Mouse (Mus musculus) liver, embryonic 14.5 days (tissue): Measurements from ENCODE around the gene Tgfbr3. TPM values are rescaled to one million over a fixed set of nuclear protein-coding genes. Genes with fewer than 3 reads are reported as not detected.

Experiments used
- ATAC-seq: fragments of 200-750 bp; cut with Nextera tagmentation; 2 replicates; pipeline ENCODE4 v1.8.0; 2017; ENCODE audit warnings: moderate number of reproducible peaks, mild to moderate bottlenecking, moderate library complexity; ENCODE audit not compliant: insufficient read depth
- DNase-seq, 3 experiments: peaks; one replicate each; pipeline ENCODE4 v3.0.0-alpha.2; 2012 to 2013; ENCODE audit warnings: low read depth in 3 of 3, low spot score in 3 of 3
- H3K27ac ChIP-seq: fragments of 300-500 bp; sonication (generic); 2 replicates; pipeline ENCODE4 v1.5.1; 2014; ENCODE audit warnings: moderate library complexity, mild to moderate bottlenecking, control low read depth, inconsistent platforms
- H3K27me3 ChIP-seq: fragments of 300-500 bp; sonication (generic); 2 replicates; pipeline ENCODE4 v1.6.1; 2014; ENCODE audit warnings: mild to moderate bottlenecking, low read length, moderate library complexity; ENCODE audit not compliant: control insufficient read depth, insufficient read depth
- H3K36me3 ChIP-seq: fragments of 300-500 bp; sonication (generic); replicated peaks from 2 replicates; pipeline ENCODE4 v1.6.1; 2014; ENCODE audit warnings: low read depth; ENCODE audit not compliant: control insufficient read depth, insufficient read depth
- H3K4me1 ChIP-seq, 2 experiments: fragments of 200-500 bp in 1 of 2; fragments of 300-500 bp in 1 of 2; sonication (generic) in 1 of 2; replicated peaks; 2 replicates each; pipeline ENCODE4 v1.6.1; 2012 to 2014; ENCODE audit warnings: antibody characterized with exemption in 1 of 2, inconsistent platforms in 1 of 2, low read length in 1 of 2; ENCODE audit not compliant: control insufficient read depth in 2 of 2, insufficient read depth in 2 of 2
- H3K4me2 ChIP-seq: fragments of 300-500 bp; sonication (generic); 2 replicates; pipeline ENCODE4 v1.6.1; 2014; ENCODE audit warnings: low read depth, mild to moderate bottlenecking, control low read depth, moderate library complexity
- H3K4me3 ChIP-seq, 2 experiments: fragments of 200-500 bp in 1 of 2; fragments of 300-500 bp in 1 of 2; sonication (generic) in 1 of 2; 2 replicates each; pipeline ENCODE4 v1.5.1; 2012 to 2014; ENCODE audit warnings: low read depth in 2 of 2, low read length in 2 of 2, mild to moderate bottlenecking in 2 of 2, control low read depth in 1 of 2, inconsistent platforms in 1 of 2, moderate library complexity in 1 of 2; ENCODE audit not compliant: insufficient read depth in 1 of 2
- H3K9ac ChIP-seq: fragments of 300-500 bp; sonication (generic); replicated peaks from 2 replicates; pipeline ENCODE4 v1.6.1; 2014; ENCODE audit warnings: mild to moderate bottlenecking, control low read depth, moderate library complexity
- H3K9me3 ChIP-seq: fragments of 300-500 bp; sonication (generic); 2 replicates; pipeline ENCODE4 v1.6.1; 2016; ENCODE audit warnings: low read length, mixed read lengths; ENCODE audit not compliant: control insufficient read depth
- CTCF ChIP-seq: IDR thresholded peaks from 2 replicates; pipeline ENCODE4 v1.5.1; 2016; ENCODE audit warnings: antibody characterized with exemption, low read depth, control low read depth
- EP300 ChIP-seq: IDR thresholded peaks from 2 replicates; pipeline ENCODE4 v1.6.1; 2016; ENCODE audit warnings: antibody characterized with exemption, low read depth
- WGBS: fragments of 180-500 bp; shearing (Covaris S2); extraction: QIAGEN DNeasy Blood & Tissue Kit; methylation state at CpG from one replicate; pipeline ENCODE4 v1.1.7; 2014; ENCODE audit not compliant: insufficient replicate concordance; 5-methylcytosine and 5-hydroxymethylcytosine counted together
- polyA plus RNA-seq, 2 experiments: library from polyadenylated mRNA; depleted of rRNA in 1 of 2; stranded (reverse) in 1 of 2; unstranded in 1 of 2; fragments of >200 nt; fragmentation: Nextera tagmentation in 1 of 2; extraction: Ambion mirVana in 1 of 2; gene quantifications; 2 replicates each; pipeline versions ENCODE4 v1.2.1 to v1.2.3; 2012 to 2014

The Tgfbr3 gene
- polyA plus RNA-seq, 2 experiments = 4.3 to 7.5 TPM

DNA sequence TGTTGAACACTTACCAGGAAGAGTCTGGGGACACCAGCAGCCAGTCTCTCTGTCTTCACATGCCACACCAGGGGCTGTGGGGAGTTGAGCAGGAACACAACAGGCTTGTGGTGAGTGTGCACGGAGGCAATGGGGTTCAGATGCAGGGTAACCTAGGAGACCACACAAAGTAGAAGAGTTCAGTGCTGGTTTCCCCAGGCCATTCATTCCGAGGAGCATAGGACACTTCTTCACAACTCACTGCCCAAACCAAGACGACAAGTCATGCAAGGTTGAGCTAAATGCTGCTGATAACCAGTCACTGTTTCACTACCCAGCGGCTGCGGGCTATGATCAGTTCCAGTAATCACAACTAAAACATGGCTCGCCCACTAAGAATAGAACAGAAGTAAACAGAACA is 111.6 kb downstream of the Tgfbr3 start:
- Histone ChIP-seq H3K36me3 (no peaks in the 10 kb centered on the region), H3K9me3 (no peaks in the 10 kb centered on the region), H3K9ac (no peak overlapping the region), H3K4me1 (peaks cover 6 to 16% of the 10 kb centered on the region in 2 experiments), H3K27me3 (no peaks in the 10 kb centered on the region), H3K27ac (no peak overlapping the region), H3K4me2 (no peak overlapping the region), H3K4me3 (no peak overlapping the region)
- no peak for TF ChIP-seq CTCF
- peak; percentile 30; the same call in 1 of the 2 replicates for TF ChIP-seq EP300
- no peak for ATAC-seq
- 11% methylated on average over 6 of the region's 6 CpGs for WGBS
- no peak for DNase-seq

DNA sequence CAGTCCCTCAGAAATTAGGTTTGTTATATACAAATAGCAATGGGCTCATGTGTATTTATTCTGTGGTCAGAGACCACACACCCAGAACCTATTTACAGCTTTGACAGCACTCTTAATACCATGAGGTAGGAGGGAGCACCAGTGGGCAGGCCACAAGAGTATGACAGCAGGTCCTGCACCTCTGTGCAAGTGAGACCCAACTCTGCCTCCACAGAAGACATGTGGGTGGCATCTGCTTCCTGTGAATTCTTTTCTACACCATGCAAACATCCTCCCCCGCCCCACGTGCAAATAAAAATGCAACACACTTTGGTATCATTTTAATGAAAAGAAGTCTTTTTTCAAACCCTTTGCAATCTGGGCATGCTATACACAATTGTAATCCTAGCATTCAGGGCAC is 112.2 kb downstream of the Tgfbr3 start:
- 64% methylated on average over 2 of the region's 2 CpGs for WGBS
- no peak overlapping the region for H3K4me2 ChIP-seq
- no peak overlapping the region for H3K9ac ChIP-seq
- no peaks in the 10 kb centered on the region for H3K9me3 ChIP-seq
- no peaks in the 10 kb centered on the region for H3K36me3 ChIP-seq
- ATAC-seq (no peak), DNase-seq (no peak)
- no peak overlapping the region for H3K4me3 ChIP-seq
- TF ChIP-seq CTCF = no peak
- TF ChIP-seq EP300 = no peak
- H3K27me3 ChIP-seq = no peaks in the 10 kb centered on the region
- peaks cover 6 to 16% of the 10 kb centered on the region in 2 experiments for H3K4me1 ChIP-seq
- H3K27ac ChIP-seq = no peak overlapping the region

DNA sequence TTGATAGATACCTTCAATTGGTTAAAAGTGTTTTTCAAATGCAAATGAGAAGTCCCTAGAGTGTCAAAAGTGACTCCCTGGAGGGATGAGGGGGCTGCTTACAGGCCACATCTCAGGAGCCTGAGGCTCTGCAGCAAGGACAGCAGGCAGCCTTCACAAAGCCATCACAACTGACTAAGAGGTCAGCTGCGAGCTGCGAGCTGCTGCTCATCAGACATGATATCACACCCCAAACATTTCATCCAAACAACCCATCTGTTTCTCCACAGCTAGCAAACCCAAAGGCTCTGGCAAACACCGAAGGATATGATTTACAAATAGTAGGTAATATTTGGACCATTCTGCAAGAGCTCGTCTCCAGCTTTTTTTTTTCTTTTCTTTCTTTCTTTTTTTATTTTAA is 112.6 kb downstream of the Tgfbr3 start:
- Histone ChIP-seq H3K27me3 (no peaks in the 10 kb centered on the region), H3K36me3 (no peaks in the 10 kb centered on the region), H3K9me3 (no peaks in the 10 kb centered on the region), H3K4me3 (no peak overlapping the region), H3K9ac (no peak overlapping the region), H3K4me2 (no peak overlapping the region), H3K27ac (no peak overlapping the region), H3K4me1 (peaks cover 3 to 12% of the 10 kb centered on the region in 2 experiments)
- DNase-seq = no peak
- no peak for TF ChIP-seq CTCF
- TF ChIP-seq EP300 = no peak
- WGBS = 61% methylated on average over 4 of the region's 4 CpGs
- ATAC-seq = no peak

DNA sequence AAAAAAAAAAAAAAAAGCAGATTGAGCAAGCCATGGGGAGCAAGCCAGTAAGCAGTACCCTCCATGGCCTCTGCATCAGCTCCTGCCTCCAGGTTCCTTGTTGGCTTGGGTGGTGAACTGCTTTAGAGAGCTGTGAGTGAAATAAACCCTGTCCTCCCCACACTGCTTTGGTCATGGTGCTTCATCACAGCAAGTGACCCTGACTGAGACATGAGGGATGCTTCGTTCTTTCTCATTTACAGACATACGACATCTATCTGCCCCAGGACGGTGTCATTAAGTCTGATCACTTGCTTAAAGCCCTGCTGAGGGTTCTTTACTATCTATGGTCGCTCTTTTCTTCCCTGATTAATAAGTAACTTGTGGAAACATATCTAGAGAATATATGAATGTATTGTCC is 113.2 kb downstream of the Tgfbr3 start:
- no peak for TF ChIP-seq EP300
- TF ChIP-seq CTCF = no peak
- no peak overlapping the region for H3K4me2 ChIP-seq
- no peak overlapping the region for H3K27ac ChIP-seq
- H3K36me3 ChIP-seq = no peaks in the 10 kb centered on the region
- H3K27me3 ChIP-seq = no peaks in the 10 kb centered on the region
- no peak overlapping the region for H3K9ac ChIP-seq
- H3K4me3 ChIP-seq = no peak overlapping the region
- DNase-seq (no peak), ATAC-seq (no peak)
- 75% methylated on average over 4 of the region's 4 CpGs for WGBS
- no peaks in the 10 kb centered on the region for H3K9me3 ChIP-seq
- H3K4me1 ChIP-seq = peaks cover 0 to 6% of the 10 kb centered on the region in 2 experiments; a peak in 2 of 4 replicates

DNA sequence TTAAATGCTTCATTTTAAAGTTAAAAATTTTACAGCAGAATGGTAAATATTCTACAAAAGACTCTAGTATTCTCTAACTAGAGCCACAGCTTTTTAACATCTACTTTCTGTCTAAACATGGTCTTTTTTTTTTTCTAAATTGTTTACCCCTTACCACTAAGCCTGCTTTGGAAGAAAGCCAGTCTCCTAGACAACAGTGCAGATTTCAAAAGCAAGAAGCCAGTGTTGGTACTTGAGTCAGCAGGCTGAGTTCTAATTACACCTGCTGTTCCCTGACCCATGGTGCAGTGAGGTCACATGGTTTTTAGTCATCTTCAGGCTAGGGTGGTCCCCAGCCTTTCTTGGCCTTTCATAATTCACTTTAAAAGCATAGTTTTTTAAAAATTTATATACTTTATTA is 115.2 kb downstream of the Tgfbr3 start:
- peaks cover 0 to 6% of the 10 kb centered on the region in 2 experiments; a peak in 2 of 4 replicates for H3K4me1 ChIP-seq
- TF ChIP-seq EP300 (no peak), CTCF (no peak)
- H3K9me3 ChIP-seq = no peaks in the 10 kb centered on the region
- no peak overlapping the region for H3K4me3 ChIP-seq
- no peak overlapping the region for H3K27ac ChIP-seq
- ATAC-seq = no peak
- H3K9ac ChIP-seq = no peak overlapping the region
- H3K4me2 ChIP-seq = no peak overlapping the region
- no peaks in the 10 kb centered on the region for H3K36me3 ChIP-seq
- no peaks in the 10 kb centered on the region for H3K27me3 ChIP-seq
- DNase-seq = no peak
